Mouse (Mus musculus) ES-Bruce4 (cell line): ENCODE data around the gene Cdh7. TPM values are rescaled to one million over a fixed set of nuclear protein-coding genes. Genes with fewer than 3 reads are reported as not detected.
A peak's percentile ranks its signal among the peaks of the same experiment; 100 is the strongest.

Source experiments
- H3K27ac ChIP-seq: 2 replicates; pipeline ENCODE4 v1.5.1; 2012; ENCODE audit warnings: low read length, inconsistent platforms; ENCODE audit not compliant: insufficient read depth
- H3K27me3 ChIP-seq: 2 replicates; pipeline ENCODE4 v1.6.1; 2012; ENCODE audit warnings: mild to moderate bottlenecking, low read length, inconsistent platforms; ENCODE audit not compliant: control insufficient read depth, poor library complexity, insufficient read depth, severe bottlenecking
- H3K36me3 ChIP-seq: 2 replicates; pipeline ENCODE4 v1.6.1; 2012; ENCODE audit warnings: inconsistent platforms, mild to moderate bottlenecking, low read length, moderate library complexity; ENCODE audit not compliant: control insufficient read depth, poor library complexity, insufficient read depth, severe bottlenecking
- H3K4me1 ChIP-seq: one replicate; pipeline ENCODE4 v1.8.1; 2011; ENCODE audit warnings: low read length; ENCODE audit not compliant: control insufficient read depth, insufficient read depth
- H3K4me3 ChIP-seq: 2 replicates; pipeline ENCODE4 v1.5.1; 2011; ENCODE audit warnings: low read depth, mild to moderate bottlenecking, low read length
- H3K9ac ChIP-seq: 2 replicates; pipeline ENCODE4 v1.6.1; 2012; ENCODE audit warnings: low read depth, mild to moderate bottlenecking, inconsistent platforms; ENCODE audit not compliant: poor library complexity, severe bottlenecking
- H3K9me3 ChIP-seq: replicated peaks from 2 replicates; pipeline ENCODE4 v1.6.1; 2012; ENCODE audit warnings: mild to moderate bottlenecking, low read length, inconsistent platforms; ENCODE audit not compliant: control insufficient read depth, poor library complexity, insufficient read depth, severe bottlenecking
- CTCF ChIP-seq: IDR thresholded peaks from one replicate; pipeline ENCODE4 v1.8.1; 2011; ENCODE audit warnings: low read depth, low read length
- EP300 ChIP-seq: IDR thresholded peaks from 2 replicates; pipeline ENCODE4 v1.6.1; 2011; ENCODE audit warnings: low read depth, low read length; ENCODE audit not compliant: insufficient read depth
- POLR2A ChIP-seq: IDR thresholded peaks from one replicate; pipeline ENCODE4 v1.8.1; 2011; ENCODE audit warnings: low read length; ENCODE audit not compliant: insufficient read depth
- polyA plus RNA-seq: library from polyadenylated mRNA; stranded (reverse); fragments of >200 nt; gene quantifications from 2 replicates; pipeline ENCODE4 v1.2.4, GENCODE M21; 2011; ENCODE audit warnings: low read depth; ENCODE audit not compliant: missing spikeins, insufficient read depth, insufficient read length

Cdh7 gene
- polyA plus RNA-seq, 1 experiment, result not detected

DNA sequence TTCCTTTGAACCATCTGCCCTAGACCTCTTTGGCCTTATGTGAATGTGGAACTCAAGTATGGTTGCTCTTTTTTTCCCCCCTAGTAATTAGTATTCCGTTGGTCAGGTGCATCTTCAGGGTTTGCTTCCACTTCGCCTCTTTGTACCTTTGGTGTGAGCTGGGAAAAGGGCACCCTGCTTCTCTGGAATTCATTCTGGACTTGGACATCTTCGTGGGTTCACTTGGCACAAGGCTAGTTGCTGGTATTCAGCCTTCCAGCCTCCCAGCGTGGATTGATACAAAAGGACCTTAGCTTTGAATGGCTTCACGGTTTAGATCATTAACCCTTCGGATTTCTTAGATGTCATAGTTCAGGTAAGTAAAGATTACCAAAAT lies 1.3 kb downstream of the Cdh7 start:
- Histone ChIP-seq H3K9ac (no peak overlapping the region), H3K9me3 (no peaks in the 10 kb centered on the region), H3K27ac (no peak overlapping the region), H3K27me3 (no peaks in the 10 kb centered on the region; the same call in 1 of the 2 replicates), H3K4me3 (peak overlapping the region; percentile 50; the same call in 1 of the 2 replicates), H3K36me3 (no peaks in the 10 kb centered on the region), H3K4me1 (no peaks in the 10 kb centered on the region)
- TF ChIP-seq POLR2A (no peak), CTCF (no peak), EP300 (no peak)

DNA sequence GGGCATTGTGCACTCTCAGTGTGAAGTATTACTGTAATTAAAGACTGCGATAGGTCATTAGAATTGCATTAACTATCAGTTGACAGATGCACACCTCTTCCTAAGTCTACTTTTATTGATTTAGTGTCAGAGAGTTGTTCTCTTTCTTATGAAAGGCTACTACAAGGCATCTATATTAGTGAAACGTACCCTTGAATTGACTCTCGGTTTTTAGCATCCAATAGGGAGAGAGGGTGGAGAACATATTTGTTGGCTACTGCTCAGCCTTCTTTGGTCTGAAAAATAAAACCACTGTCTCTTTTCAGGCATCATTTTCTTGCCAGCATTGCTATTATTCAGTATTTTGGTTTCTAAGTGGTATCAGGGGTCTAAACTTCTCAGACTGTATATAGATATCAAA lies 2.5 kb downstream of the Cdh7 start:
- H3K4me1 ChIP-seq, result no peaks in the 10 kb centered on the region
- H3K36me3 ChIP-seq, result no peaks in the 10 kb centered on the region
- no peak overlapping the region for H3K27ac ChIP-seq
- TF ChIP-seq CTCF (no peak), EP300 (no peak), POLR2A (no peak)
- H3K27me3 ChIP-seq, result no peaks in the 10 kb centered on the region; the same call in 1 of the 2 replicates
- no peak overlapping the region for H3K4me3 ChIP-seq
- no peaks in the 10 kb centered on the region for H3K9me3 ChIP-seq
- no peak overlapping the region for H3K9ac ChIP-seq

DNA sequence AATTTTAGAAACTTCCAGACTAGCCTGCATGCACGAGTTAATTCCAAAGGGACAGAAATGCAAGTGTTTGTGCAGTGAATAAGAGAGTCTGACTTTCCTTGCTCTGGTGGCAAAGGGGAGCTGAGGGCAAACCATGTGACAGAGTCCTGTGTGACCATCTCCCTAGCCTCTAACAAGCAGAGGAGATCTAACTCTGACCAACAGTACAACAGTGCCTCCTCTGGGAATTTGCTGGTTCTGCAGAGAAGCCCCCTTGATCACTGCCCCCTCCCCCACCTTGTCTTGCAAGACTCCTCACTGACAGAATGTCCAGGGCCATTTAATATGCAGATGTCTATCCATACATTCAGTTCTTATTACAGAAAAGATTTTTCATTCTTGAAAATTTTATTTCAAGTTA lies 3.2 kb downstream of the Cdh7 start:
- no peak overlapping the region for H3K9ac ChIP-seq
- no peak overlapping the region for H3K27ac ChIP-seq
- H3K4me3 ChIP-seq, result no peak overlapping the region
- H3K36me3 ChIP-seq, result no peaks in the 10 kb centered on the region
- no peaks in the 10 kb centered on the region for H3K27me3 ChIP-seq
- H3K9me3 ChIP-seq, result no peaks in the 10 kb centered on the region
- TF ChIP-seq CTCF (peak; percentile 28), EP300 (no peak)
- H3K4me1 ChIP-seq, result no peaks in the 10 kb centered on the region

DNA sequence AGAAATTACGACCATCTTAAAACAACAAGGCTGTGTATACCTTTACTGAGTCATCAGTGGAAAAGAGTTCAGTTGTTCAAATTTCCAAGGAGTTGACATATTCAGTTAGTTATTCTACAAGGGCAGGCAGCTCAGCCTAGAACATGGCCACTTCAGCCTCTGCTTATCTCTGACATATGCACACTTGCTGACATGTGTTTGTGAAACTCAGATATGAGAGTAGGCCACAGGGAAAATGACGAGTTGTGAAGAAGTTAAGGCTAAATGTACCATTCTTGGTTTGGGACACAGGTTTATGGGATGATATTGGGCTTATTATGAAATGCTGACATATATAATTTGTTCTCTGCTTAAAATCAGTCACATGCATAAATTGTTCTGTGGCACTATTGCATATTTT lies 7.3 kb downstream of the Cdh7 start:
- Histone ChIP-seq H3K36me3 (no peaks in the 10 kb centered on the region), H3K4me1 (no peaks in the 10 kb centered on the region), H3K27me3 (no peaks in the 10 kb centered on the region), H3K9me3 (no peaks in the 10 kb centered on the region), H3K4me3 (no peak overlapping the region), H3K27ac (no peak overlapping the region), H3K9ac (no peak overlapping the region)
- TF ChIP-seq CTCF (no peak), EP300 (no peak), POLR2A (no peak)

DNA sequence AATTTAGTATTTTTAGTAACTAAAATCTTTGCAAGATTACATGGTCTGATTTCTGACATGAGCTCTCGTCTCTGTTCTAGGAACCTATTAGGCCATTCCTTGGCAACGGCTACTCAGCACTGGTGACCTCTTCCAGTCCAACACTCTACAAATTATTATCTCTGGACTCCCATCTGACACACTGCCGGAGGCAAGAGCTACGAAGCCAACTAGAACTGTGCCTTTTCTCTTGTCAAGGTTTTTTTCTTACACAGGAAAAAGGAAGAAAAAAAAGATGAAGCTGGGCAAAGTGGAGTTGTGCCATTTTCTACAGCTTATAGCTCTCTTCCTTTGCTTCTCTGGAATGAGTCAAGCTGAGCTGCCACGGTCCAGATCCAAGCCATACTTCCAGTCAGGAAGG lies 11.7 kb downstream of the Cdh7 start:
- TF ChIP-seq POLR2A, result no peak
- no peak for TF ChIP-seq CTCF
- TF ChIP-seq EP300, result no peak
- H3K4me1 ChIP-seq, result no peaks in the 10 kb centered on the region
- no peak overlapping the region for H3K27ac ChIP-seq
- no peak overlapping the region for H3K4me3 ChIP-seq
- no peak overlapping the region for H3K9ac ChIP-seq
- H3K36me3 ChIP-seq, result no peaks in the 10 kb centered on the region
- no peaks in the 10 kb centered on the region for H3K27me3 ChIP-seq
- H3K9me3 ChIP-seq, result no peaks in the 10 kb centered on the region

DNA sequence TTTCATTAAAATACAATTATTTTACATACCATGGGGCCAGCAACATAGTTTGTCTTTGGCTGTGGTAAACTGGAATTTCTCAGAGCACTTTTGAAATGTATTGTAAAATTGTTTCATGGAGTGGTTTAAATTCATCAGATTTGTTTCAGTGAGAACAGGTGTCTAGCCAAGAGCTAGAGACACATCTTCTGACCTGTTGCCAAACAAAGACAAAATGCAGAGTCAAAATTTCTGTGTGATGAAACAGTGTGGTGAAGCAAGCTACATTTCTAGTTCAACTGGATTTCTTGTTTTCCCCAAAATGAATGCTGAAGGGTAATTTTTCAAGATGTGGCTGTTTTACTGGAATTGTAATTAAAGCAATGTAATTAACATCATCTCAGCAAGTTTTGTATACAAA lies 22.2 kb downstream of the Cdh7 start:
- no peak overlapping the region for H3K27ac ChIP-seq
- no peaks in the 10 kb centered on the region for H3K27me3 ChIP-seq
- H3K4me1 ChIP-seq, result no peaks in the 10 kb centered on the region
- no peak overlapping the region for H3K4me3 ChIP-seq
- no peaks in the 10 kb centered on the region for H3K9me3 ChIP-seq
- TF ChIP-seq CTCF, result no peak
- TF ChIP-seq POLR2A, result no peak
- TF ChIP-seq EP300, result no peak
- H3K9ac ChIP-seq, result no peak overlapping the region
- no peaks in the 10 kb centered on the region for H3K36me3 ChIP-seq
